Mouse (Mus musculus) C2C12 (cell line): ENCODE data around the gene Sidt1.

Experiments
- CEBPB ChIP-seq: IDR thresholded peaks from one replicate; pipeline ENCODE4 v1.6.1; 2011; ENCODE audit warnings: low read depth, mild to moderate bottlenecking, control low read depth, moderate library complexity
- CTCF ChIP-seq: IDR thresholded peaks from one replicate; pipeline ENCODE4 v1.5.1; 2011; ENCODE audit not compliant: control insufficient read depth, insufficient read depth, insufficient read length
- MAX ChIP-seq: IDR thresholded peaks from one replicate; pipeline ENCODE4 v1.6.1; 2011; ENCODE audit warnings: mild to moderate bottlenecking, control low read depth
- MYOD1 ChIP-seq: IDR thresholded peaks from one replicate; pipeline ENCODE4 v1.6.1; 2011; ENCODE audit warnings: low read depth; ENCODE audit not compliant: control insufficient read depth, insufficient read length
- USF1 ChIP-seq: IDR thresholded peaks from one replicate; pipeline ENCODE4 v1.6.1; 2011; ENCODE audit warnings: low read depth, mild to moderate bottlenecking, control low read depth, moderate library complexity

GRCm38 (mm10) chr16:44216417-44216816 lies 116.6 kb downstream of the Sidt1 start:
- TF ChIP-seq CTCF: no peak
- no peak for TF ChIP-seq CEBPB
- no peak for TF ChIP-seq USF1
- TF ChIP-seq MAX: no peak
- TF ChIP-seq MYOD1: no peak
